ENCODE assay signal across 11 mouse cellular contexts in genomic region chr11:93821533-93821932, GRCm38 (mm10).
DNase-seq lines count a peak whose midpoint lies in the region; ATAC-seq and TF ChIP-seq lines count a peak whose summit lies in the region.
"Had no signal": no experiment of that assay in that cellular context is flagged by ENCODE, and none has a peak within 500 bp of the region (broad histone marks: within the 10 kb centered on the region; RNA-seq: fewer than 3 reads in every experiment).

No protein-coding gene starts in this region.

- peak overlapping the region; percentile 31; the same call in 1 of the 2 replicates for H3K27ac ChIP-seq in spleen, adult 2 months (ENCODE audit: insufficient read depth, low read length)
- no peak overlapping the region for H3K27ac ChIP-seq in lung, postnatal 0 days (ENCODE audit: low read length)
- H3K27ac ChIP-seq in stomach, embryonic 16.5 days (ENCODE audit: low read length): no peak overlapping the region
- H3K27ac ChIP-seq: heart, embryonic 13.5 days had no signal

- no peak for TF ChIP-seq POLR2A in spleen, adult 2 months (IDR thresholded peaks at IDR 0.05; ENCODE audit: low read depth, low read length)

- H3K27me3 ChIP-seq in spleen, adult 2 months (ENCODE audit: control insufficient read depth, insufficient read depth, low read length): no peaks in the 10 kb centered on the region
- no peaks in the 10 kb centered on the region for H3K27me3 ChIP-seq in lung, postnatal 0 days (replicated peaks; ENCODE audit: insufficient read depth, low read length)
- no peaks in the 10 kb centered on the region for H3K27me3 ChIP-seq in stomach, embryonic 16.5 days (ENCODE audit: control insufficient read depth, insufficient read depth, low read length)
- H3K27me3 ChIP-seq: heart, embryonic 13.5 days had no signal

- WGBS in spleen, adult 2 months: 3% methylated on average over 2 of the region's 2 CpGs
- 36% methylated on average over 2 of the region's 2 CpGs for WGBS in lung, postnatal 0 days
- WGBS in stomach, embryonic 16.5 days: 38% methylated on average over 2 of the region's 2 CpGs

- no peaks in the 10 kb centered on the region for H3K36me3 ChIP-seq in spleen, adult 2 months (ENCODE audit: control insufficient read depth, insufficient read depth, low read length)
- H3K36me3 ChIP-seq in lung, postnatal 0 days (ENCODE audit: insufficient read depth, low read length): no peaks in the 10 kb centered on the region
- H3K36me3 ChIP-seq in stomach, embryonic 16.5 days (ENCODE audit: control insufficient read depth, insufficient read depth, low read length): no peaks in the 10 kb centered on the region
- H3K36me3 ChIP-seq: heart, embryonic 13.5 days had no signal

- H3K4me3 ChIP-seq in spleen, adult 2 months (ENCODE audit: extremely low read depth, insufficient read depth, insufficient read length): no peak overlapping the region
- no peak overlapping the region for H3K4me3 ChIP-seq in lung, postnatal 0 days (ENCODE audit: low read depth, low read length)
- H3K4me3 ChIP-seq in stomach, embryonic 16.5 days (replicated peaks; ENCODE audit: low read length): no peak overlapping the region
- H3K4me3 ChIP-seq: heart, embryonic 13.5 days had no signal

- TF ChIP-seq CTCF in spleen, adult 2 months (IDR thresholded peaks at IDR 0.05; ENCODE audit: extremely low read depth, insufficient read depth, insufficient read length, insufficient replicate concordance): no peak
- no peak for TF ChIP-seq CTCF in lung, postnatal 0 days (IDR thresholded peaks at IDR 0.05)

- no peak overlapping the region for H3K9ac ChIP-seq in lung, postnatal 0 days (replicated peaks; ENCODE audit: low read depth)
- no peak overlapping the region for H3K9ac ChIP-seq in stomach, embryonic 16.5 days (ENCODE audit: low read length)
- H3K9ac ChIP-seq: heart, embryonic 13.5 days had no signal

- no peak for TF ChIP-seq EP300 in lung, postnatal 0 days (IDR thresholded peaks at IDR 0.05)

- peak; percentile 54 for ATAC-seq in lung, postnatal 0 days
- ATAC-seq in stomach, embryonic 16.5 days (ENCODE audit: insufficient read depth, low FRiP score): peak; percentile 44; the same call in 1 of the 2 replicates

- peak; percentile 94 for DNase-seq in heart, adult 11 months
- no peak for DNase-seq in heart, postnatal 4 days
- DNase-seq in spleen, adult 2 months (ENCODE audit: low read depth in 1 of 2, low spot score in 2 of 2): peak in 1 of 2 experiments; percentile 7
- no peak for DNase-seq in spleen, adult 18-20 months
- peak; percentile 40 for DNase-seq in lung, postnatal 0 days (ENCODE audit: low spot score)
- no peak for DNase-seq in gastrocnemius, postnatal 4 days (ENCODE audit: low spot score in 2 of 2)
- no peak for DNase-seq in frontal cortex, postnatal 36 days (ENCODE audit: low spot score in 2 of 2)
- DNase-seq: cerebellum, adult 18-20 months; thymus, postnatal 14 days had no signal

- H3K4me2 ChIP-seq in lung, postnatal 0 days (replicated peaks; ENCODE audit: low read depth, low read length): no peak overlapping the region
- H3K4me2 ChIP-seq in stomach, embryonic 16.5 days (ENCODE audit: low read depth, low read length): no peak overlapping the region
- H3K4me2 ChIP-seq: heart, embryonic 13.5 days had no signal

- H3K4me1 ChIP-seq in spleen, adult 2 months (ENCODE audit: control insufficient read depth, insufficient read depth, insufficient read length): no peaks in the 10 kb centered on the region
- H3K4me1 ChIP-seq in lung, postnatal 0 days (ENCODE audit: insufficient read depth, low read depth, low read length): no peaks in the 10 kb centered on the region
- no peaks in the 10 kb centered on the region for H3K4me1 ChIP-seq in stomach, embryonic 16.5 days (ENCODE audit: control insufficient read depth, insufficient read depth, low read length)

- H3K9me3 ChIP-seq in lung, postnatal 0 days (ENCODE audit: low read length): no peaks in the 10 kb centered on the region
- H3K9me3 ChIP-seq in stomach, embryonic 16.5 days (replicated peaks; ENCODE audit: control insufficient read depth, low read length): no peaks in the 10 kb centered on the region
- H3K9me3 ChIP-seq: heart, embryonic 13.5 days had no signal

Comparison
In these comparisons a context has a peak if more than half of its experiments do, and no peak if none do; other contexts are left out.
1. DNase-seq: peak in heart, adult 11 months (single experiment) and lung, postnatal 0 days (single experiment); none in heart, postnatal 4 days (single experiment), spleen, adult 18-20 months (0 of 2), gastrocnemius, postnatal 4 days (0 of 2) and frontal cortex, postnatal 36 days (0 of 2).